Mouse (Mus musculus): ENCODE results near the gene Cfap77.

DNA sequence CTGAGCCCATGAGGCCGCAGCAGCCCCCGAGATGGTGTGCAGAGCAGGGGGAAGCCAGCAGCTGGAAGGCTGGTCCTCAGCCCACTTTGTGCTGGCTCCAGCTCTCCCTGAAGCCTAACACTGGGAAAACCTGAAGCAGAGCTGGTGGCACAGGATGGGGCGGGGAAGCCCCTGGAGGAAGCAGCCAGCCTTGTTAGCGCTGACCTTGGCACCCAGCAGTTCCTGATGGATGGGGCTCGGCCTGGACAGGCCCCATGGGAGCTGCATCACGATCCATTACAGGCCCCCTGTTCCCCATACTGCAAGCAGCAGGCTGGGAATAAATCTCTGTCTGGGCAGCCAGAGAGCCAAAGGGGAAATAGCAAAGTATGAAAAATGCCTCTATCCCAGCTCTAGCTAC lies 80.3 kb downstream of the Cfap77 start:
- TF ChIP-seq GATA1 (IDR thresholded peaks at IDR 0.05; ENCODE audit: borderline replicate concordance, low read length) (no peak), FLI1 (IDR thresholded peaks at IDR 0.05; ENCODE audit: low read length) (no peak)

Measured in megakaryocyte, embryonic 14.5 days (primary cell).